Mouse (Mus musculus) liver, embryonic 13.5 days (tissue): ENCODE results near the gene Gm266. TPM values are rescaled to one million over a fixed set of nuclear protein-coding genes. Genes with fewer than 3 reads are reported as not detected.

Experiments
- ATAC-seq: fragments of 200-750 bp; cut with Nextera tagmentation; 2 replicates; pipeline ENCODE4 v1.8.0; 2017; ENCODE audit warnings: low read depth, mild to moderate bottlenecking, moderate number of reproducible peaks, moderate library complexity
- DNase-seq: peaks from one replicate; pipeline ENCODE4 v3.0.0; 2022
- H3K27ac ChIP-seq: fragments of 300-500 bp; sonication (generic); 2 replicates; pipeline ENCODE4 v1.5.1; 2015; ENCODE audit warnings: moderate library complexity, mild to moderate bottlenecking, inconsistent platforms
- H3K27me3 ChIP-seq: fragments of 300-500 bp; sonication (generic); 2 replicates; pipeline ENCODE4 v1.6.1; 2015; ENCODE audit warnings: mild to moderate bottlenecking, inconsistent platforms
- H3K36me3 ChIP-seq: fragments of 300-500 bp; sonication (generic); 2 replicates; pipeline ENCODE4 v1.6.1; 2015; ENCODE audit warnings: mild to moderate bottlenecking, inconsistent platforms
- H3K4me1 ChIP-seq: fragments of 300-500 bp; sonication (generic); replicated peaks from 2 replicates; pipeline ENCODE4 v1.6.1; 2015; ENCODE audit warnings: inconsistent platforms
- H3K4me2 ChIP-seq: fragments of 300-500 bp; sonication (generic); 2 replicates; pipeline ENCODE4 v1.6.1; 2015; ENCODE audit warnings: inconsistent platforms, mild to moderate bottlenecking, moderate library complexity
- H3K4me3 ChIP-seq: fragments of 300-500 bp; sonication (generic); replicated peaks from 2 replicates; pipeline ENCODE4 v1.5.1; 2015; ENCODE audit warnings: mild to moderate bottlenecking, inconsistent platforms
- H3K9ac ChIP-seq: fragments of 300-500 bp; sonication (generic); 2 replicates; pipeline ENCODE4 v1.6.1; 2015; ENCODE audit warnings: mild to moderate bottlenecking, inconsistent platforms
- H3K9me3 ChIP-seq: fragments of 300-500 bp; sonication (generic); replicated peaks from 2 replicates; pipeline ENCODE4 v1.6.1; 2016; ENCODE audit warnings: inconsistent platforms
- WGBS: fragments of 180-500 bp; shearing (Covaris S2); methylation state at CpG from one replicate; pipeline ENCODE4 v1.1.7; 2015; ENCODE audit not compliant: insufficient replicate concordance; 5-methylcytosine and 5-hydroxymethylcytosine counted together
- polyA plus RNA-seq: library from polyadenylated mRNA; unstranded; fragments of >200 nt; fragmentation: Nextera tagmentation; extraction: Ambion mirVana; gene quantifications from 2 replicates; pipeline ENCODE4 v1.2.1, GENCODE M21; 2015

Gm266 gene
- polyA plus RNA-seq, 1 experiment from 2014 or later = 1.0 TPM

DNA sequence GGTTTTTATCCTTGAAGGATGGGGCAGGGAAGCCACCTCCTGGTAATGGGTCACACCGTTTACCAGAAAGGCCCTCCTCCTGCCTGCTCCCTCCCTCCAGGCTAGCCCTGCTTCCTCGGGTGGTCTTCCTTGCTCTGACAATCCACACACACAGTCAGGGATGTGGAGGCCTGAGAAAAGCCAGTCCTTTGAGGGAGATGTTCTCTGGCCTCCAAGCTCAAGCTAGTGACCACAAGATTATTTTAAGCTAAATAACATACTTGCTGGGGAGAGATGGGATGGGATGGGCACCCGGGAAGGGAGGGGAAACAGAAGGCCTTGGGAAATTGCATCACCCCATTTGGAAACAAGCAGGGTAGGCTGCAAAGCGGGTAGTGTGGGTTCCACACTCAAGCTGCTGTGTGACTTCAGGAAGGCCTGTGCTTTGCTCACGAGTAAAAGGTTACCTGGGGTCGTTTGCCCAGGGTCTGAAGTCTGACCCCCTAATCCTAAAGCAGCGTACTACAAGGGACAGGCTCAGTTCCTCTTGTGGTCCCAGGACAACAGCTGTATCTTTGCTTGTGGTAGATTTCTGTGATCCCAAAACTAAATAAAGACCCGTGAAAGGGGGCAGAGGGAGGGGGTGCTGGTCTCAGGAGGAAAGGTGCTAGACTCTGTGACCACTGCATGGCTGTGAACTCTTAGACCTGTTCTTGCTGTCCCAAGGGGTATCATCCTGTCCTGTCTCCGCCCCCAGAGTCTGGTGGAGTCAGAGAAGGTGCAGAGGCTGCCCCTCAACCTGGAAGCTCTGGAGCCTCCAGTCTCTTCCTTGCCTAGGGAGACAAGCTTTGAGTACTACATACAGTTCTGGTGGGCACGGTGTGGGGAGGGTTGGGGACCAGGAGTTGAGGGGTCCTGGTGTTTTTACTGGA is 41.4 kb downstream of the Gm266 start:
- peak; percentile 1; the same call in 1 of the 2 replicates for ATAC-seq
- H3K4me2 ChIP-seq = peak overlapping the region; percentile 96
- peaks cover 52% of the 10 kb centered on the region for H3K36me3 ChIP-seq
- no peak for DNase-seq
- peak overlapping the region; percentile 100 for H3K27ac ChIP-seq
- peaks cover 82% of the 10 kb centered on the region for H3K4me1 ChIP-seq
- peaks cover 34% of the 10 kb centered on the region for H3K27me3 ChIP-seq
- 16% methylated on average over 10 of the region's 10 CpGs for WGBS
- peak overlapping the region; percentile 80 for H3K4me3 ChIP-seq
- H3K9ac ChIP-seq = peak overlapping the region; percentile 98
- no peaks in the 10 kb centered on the region for H3K9me3 ChIP-seq

DNA sequence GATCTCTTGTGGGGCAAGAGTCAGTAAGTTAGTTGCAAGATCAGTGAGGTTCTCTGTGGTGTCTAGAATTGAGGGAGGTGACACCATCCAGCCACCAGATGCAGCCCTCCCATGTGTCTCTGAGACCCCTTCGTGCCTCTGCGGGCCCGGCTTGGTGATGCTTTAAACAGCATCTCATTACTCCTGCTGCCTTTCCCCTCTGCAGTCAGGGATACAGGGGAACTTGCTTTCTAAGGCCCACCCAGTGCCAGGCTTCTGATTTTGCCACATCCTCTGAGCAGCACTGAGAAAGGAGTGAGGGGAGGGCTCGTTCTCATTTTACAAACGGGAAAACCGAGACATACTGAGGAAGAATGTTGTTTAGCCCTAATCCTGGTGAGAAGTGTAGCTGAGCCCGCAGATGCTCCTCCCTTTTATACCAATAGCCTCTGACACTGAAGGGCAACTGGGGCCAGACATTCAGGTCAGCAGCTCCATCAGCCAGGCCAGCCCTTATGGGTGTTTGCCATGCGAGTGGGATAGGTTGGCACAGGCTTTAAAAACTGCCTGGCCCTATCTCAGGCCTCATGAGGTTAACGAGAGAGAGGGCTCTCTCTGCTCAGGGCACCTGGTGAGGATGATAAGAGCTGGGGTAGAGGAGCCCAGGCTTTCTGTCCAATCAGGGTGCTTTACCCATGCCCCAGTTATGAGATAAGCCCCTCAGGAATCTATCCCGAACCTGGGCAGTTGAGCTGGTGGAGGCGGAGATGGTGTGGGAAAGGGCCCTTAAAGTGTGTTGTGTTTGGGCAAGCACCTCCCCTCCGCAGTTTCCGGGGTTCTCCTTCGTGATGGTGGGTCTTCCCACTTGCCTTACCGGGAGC is 42.4 kb downstream of the Gm266 start:
- Histone ChIP-seq H3K9me3 (no peaks in the 10 kb centered on the region), H3K4me2 (peak overlapping the region; percentile 96), H3K4me1 (peaks cover 83% of the 10 kb centered on the region), H3K27ac (peak overlapping the region; percentile 100), H3K27me3 (peaks cover 34% of the 10 kb centered on the region), H3K9ac (peak overlapping the region; percentile 98), H3K4me3 (peak overlapping the region; percentile 80), H3K36me3 (peaks cover 43% of the 10 kb centered on the region)
- WGBS = 8% methylated on average over 15 of the region's 15 CpGs
- DNase-seq (peak; percentile 91), ATAC-seq (peak; percentile 90)

DNA sequence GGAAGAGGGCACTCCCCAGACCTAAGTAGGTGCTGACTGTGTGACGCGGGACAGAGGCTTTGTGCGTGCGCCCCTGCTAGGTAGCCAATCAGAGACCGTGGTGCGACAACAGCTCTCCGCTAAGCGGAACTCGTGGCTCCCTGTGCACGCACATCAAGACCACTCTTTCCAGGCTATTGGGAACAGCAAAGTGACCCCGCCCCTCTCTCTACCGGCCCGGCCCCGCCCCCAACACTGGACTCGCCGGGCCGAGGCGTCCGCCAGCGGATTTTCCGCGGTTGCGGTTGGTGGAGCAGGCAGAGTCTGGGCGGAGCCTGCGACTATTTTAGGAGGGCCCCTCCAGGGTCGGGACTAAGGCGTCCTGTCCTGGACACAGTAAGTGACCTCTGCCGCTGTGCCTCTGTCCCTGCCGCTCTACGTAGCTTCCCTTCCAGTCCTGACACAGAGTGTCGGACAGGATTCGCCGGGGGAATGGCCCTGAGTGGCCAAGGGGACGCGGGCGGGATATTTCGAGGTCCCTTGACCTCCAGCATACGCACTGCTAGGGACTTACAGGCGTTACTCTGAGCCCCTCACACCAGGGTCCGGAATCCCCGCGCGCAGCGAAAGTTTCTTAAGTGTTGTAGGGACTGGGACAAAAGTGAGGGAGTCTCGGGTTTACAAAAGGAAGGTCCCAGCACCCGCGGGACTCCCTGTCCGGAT is 43.2 kb downstream of the Gm266 start, which contains the start of gene Tnfaip2:
Gene Tnfaip2, plus strand, starts transcription at position 161 of the 702 bp plus-strand sequence.
- Histone ChIP-seq H3K36me3 (peaks cover 35% of the 10 kb centered on the region), H3K27me3 (peaks cover 33% of the 10 kb centered on the region), H3K9ac (peak within 1 kb of the TSS; percentile 98), H3K9me3 (no peaks in the 10 kb centered on the region), H3K4me3 (peak within 1 kb of the TSS; percentile 80), H3K4me2 (peak within 1 kb of the TSS; percentile 96), H3K27ac (peak within 1 kb of the TSS; percentile 100), H3K4me1 (peaks cover 84% of the 10 kb centered on the region)
- ATAC-seq (peak; percentile 79), DNase-seq (peak; percentile 90)
- under 1% methylated on average over 48 of the region's 48 CpGs for WGBS

DNA sequence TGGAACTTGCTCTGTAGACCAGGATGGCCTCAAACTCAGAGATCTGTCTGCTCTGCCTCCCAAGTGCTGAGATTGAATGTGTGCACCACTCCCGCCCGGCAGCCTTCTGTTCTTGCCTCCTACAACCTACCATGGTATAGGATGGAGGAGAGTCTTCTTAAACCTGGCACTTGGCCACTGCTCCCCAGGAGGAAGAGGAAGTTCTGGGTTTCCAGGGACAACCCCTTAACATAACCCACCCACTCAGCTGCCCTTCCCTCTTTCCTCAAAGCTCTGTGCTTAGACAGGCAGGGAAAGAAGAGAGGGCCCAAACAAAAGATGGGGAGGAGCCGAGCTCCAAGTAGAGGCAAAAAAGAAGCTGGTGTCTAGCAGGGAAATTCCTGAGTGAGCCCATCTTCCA is 44.1 kb downstream of the Gm266 start:
- H3K9ac ChIP-seq = peak overlapping the region; percentile 98

DNA sequence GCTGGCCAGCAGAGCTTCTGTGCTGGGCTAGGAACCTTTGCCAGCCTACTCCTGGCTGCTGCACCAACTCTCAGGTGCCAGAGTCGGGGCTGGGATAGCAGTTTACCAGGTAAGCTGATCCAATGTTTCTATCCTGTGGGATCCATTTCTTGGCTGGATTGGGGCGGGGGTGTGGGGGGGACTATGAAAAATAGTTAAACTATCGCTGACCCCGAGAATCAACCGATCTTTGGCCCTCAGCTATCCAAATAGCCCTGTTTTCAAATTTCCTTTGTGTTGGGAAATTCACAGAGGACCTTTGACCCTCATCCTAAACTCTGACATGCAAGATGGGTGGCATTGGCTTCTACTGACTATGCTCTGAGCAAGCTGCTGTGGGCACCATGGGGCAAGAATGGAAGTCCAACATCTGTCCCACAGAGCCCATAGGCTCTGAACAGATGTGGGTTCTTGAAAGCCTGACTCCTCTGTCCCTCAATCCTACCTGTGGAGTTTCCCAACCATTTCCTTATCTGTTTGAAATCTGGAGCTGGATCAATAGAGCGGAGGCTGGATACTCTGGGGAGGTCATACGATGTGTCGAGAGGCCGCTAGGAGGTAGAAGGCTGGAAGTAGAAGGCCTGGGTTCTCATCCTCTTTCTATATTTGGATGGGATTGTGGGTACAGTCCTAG is 44.8 kb downstream of the Gm266 start:
- Histone ChIP-seq H3K9ac (no peak overlapping the region), H3K36me3 (peaks cover 19% of the 10 kb centered on the region), H3K27ac (peak overlapping the region; percentile 100), H3K4me1 (peaks cover 84% of the 10 kb centered on the region), H3K4me3 (no peak overlapping the region), H3K9me3 (no peaks in the 10 kb centered on the region), H3K4me2 (0 out of 2 replicates have a peak overlapping the region, but pooled peaks have one; percentile 96), H3K27me3 (peaks cover 16% of the 10 kb centered on the region)
- ATAC-seq (no peak), DNase-seq (no peak)
- 82% methylated on average over 9 of the region's 9 CpGs for WGBS

More for the DNA sequence above, 44.1 kb downstream of the Gm266 start:
- Histone ChIP-seq H3K9me3 (no peaks in the 10 kb centered on the region), H3K4me3 (peak overlapping the region; percentile 80; the same call in 1 of the 2 replicates), H3K27ac (peak overlapping the region; percentile 100), H3K4me2 (peak overlapping the region; percentile 96), H3K36me3 (peaks cover 26% of the 10 kb centered on the region), H3K4me1 (peaks cover 84% of the 10 kb centered on the region), H3K27me3 (peaks cover 23% of the 10 kb centered on the region)
- DNase-seq (no peak), ATAC-seq (no peak)
- WGBS = 57% methylated on average over 3 of the region's 3 CpGs

DNA sequence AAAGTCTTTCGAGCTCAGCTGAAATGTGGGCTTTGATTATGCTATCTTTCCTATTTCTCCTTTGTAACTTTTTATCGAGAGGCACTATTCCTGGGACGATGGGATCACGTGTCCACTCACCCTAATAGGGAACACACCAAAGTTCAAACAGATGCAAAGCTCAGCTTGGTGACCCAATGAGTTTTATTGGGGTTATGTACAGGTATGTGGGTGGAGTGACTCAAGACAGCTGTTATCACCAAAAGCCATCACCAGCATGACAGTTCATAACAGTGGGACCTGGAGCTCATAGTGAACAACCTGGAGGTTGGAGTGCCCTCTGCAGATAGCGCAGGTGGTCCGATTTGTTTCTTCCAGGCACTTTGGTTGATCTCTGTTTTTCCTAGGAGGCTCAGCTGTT is 46.8 kb downstream of the Gm266 start:
- H3K36me3 ChIP-seq = no peaks in the 10 kb centered on the region
- WGBS = 76% methylated on average over 6 of the region's 6 CpGs
- no peaks in the 10 kb centered on the region for H3K27me3 ChIP-seq
- H3K4me3 ChIP-seq = no peak overlapping the region
- ATAC-seq (no peak), DNase-seq (no peak)
- H3K9ac ChIP-seq = 0 out of 2 replicates have a peak overlapping the region, but pooled peaks have one; percentile 2
- H3K27ac ChIP-seq = peak overlapping the region; percentile 70
- H3K4me2 ChIP-seq = no peak overlapping the region
- H3K9me3 ChIP-seq = no peaks in the 10 kb centered on the region
- H3K4me1 ChIP-seq = peaks cover 84% of the 10 kb centered on the region

DNA sequence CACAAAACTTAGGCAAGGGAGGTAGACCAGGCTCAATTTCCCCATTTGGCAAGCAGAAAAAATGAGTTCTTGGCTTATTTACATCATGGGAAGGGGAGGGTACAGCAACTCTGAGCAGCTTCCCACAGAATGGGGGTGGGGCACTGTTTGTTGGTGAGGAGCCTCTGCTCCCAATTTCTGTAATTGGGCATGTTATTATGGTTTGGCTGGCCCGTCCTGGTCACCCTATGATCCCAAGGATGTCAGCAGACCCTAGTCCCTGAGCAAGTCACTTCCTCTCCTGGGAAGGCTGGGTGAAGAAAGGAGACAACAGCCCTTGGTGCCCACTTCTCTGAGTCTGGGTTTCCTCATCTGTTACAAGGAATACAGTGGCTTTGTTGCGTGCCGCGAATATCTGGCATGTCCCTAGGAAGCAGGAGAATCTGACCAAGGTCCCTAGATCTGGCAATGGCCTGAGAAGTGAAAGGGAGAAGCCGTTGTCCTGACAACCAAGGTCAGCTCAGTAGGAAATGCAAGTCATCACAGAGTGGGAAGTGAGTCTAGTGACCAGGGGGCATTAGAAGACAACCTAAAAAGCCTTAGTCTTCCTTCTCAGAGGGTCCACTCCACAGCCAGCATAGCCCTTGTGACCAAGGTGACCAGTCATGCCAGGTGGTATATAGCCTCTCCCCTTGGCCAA is 48.3 kb downstream of the Gm266 start:
- no peak for DNase-seq
- Histone ChIP-seq H3K4me3 (no peak overlapping the region), H3K9ac (0 out of 2 replicates have a peak overlapping the region, but pooled peaks have one; percentile 1), H3K36me3 (no peaks in the 10 kb centered on the region), H3K4me1 (peaks cover 93% of the 10 kb centered on the region), H3K9me3 (no peaks in the 10 kb centered on the region), H3K4me2 (no peak overlapping the region), H3K27me3 (no peaks in the 10 kb centered on the region), H3K27ac (peak overlapping the region; percentile 70)
- no peak for ATAC-seq
- WGBS = 26% methylated on average over 5 of the region's 5 CpGs

DNA sequence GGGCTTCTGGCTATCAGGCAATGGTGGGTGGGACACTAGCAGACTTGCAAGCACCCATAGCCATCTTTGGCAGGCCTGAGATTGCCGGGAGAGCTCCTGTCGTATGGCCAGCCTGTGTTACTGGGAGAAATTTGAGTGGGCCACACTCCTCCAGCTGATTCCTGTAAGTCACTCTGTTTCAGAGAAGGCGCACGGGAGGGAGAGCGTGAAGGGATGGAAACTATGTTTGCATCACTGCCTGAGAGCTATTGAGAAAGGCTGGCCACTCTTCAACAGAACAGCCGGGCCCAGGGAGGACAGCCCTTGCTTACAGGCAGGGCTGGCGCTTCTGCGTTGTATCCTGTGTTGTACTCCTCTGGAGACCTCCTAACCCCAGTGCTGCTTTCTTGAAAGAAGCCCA is 49.0 kb downstream of the Gm266 start:
- no peaks in the 10 kb centered on the region for H3K9me3 ChIP-seq
- DNase-seq (no peak), ATAC-seq (no peak)
- no peak overlapping the region for H3K4me2 ChIP-seq
- H3K27ac ChIP-seq = peak overlapping the region; percentile 70
- no peaks in the 10 kb centered on the region for H3K36me3 ChIP-seq
- H3K4me3 ChIP-seq = no peak overlapping the region
- 0 out of 2 replicates have a peak overlapping the region, but pooled peaks have one; percentile 44 for H3K9ac ChIP-seq
- peaks cover 3% of the 10 kb centered on the region; the same call in 1 of the 2 replicates for H3K27me3 ChIP-seq
- H3K4me1 ChIP-seq = peaks cover 94% of the 10 kb centered on the region
- WGBS = 63% methylated on average over 8 of the region's 8 CpGs

DNA sequence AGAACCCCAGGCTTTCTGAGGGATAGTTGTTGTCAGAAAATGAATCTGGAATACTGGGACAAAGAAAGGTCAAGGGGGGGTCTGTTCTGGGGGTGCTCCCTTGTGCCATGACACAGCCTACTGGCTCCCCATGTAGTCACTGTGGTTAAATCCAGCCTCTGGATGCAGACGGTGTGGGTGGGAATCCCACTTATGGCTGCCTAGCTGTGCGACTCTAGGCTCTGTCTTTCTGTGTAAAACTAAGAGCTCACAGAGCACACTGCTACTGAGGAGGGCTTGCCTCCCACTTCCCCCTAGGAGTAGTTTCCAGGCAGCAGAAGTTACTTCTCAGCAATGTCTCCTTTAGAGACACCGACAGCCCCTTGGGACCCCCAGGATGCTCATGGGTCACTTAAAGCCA is 49.5 kb downstream of the Gm266 start:
- ATAC-seq = no peak
- Histone ChIP-seq H3K27ac (peak overlapping the region; percentile 70), H3K9ac (peak overlapping the region; percentile 44; the same call in 1 of the 2 replicates)

More for the DNA sequence above, 49.5 kb downstream of the Gm266 start:
- no peak for DNase-seq
- Histone ChIP-seq H3K4me1 (peaks cover 94% of the 10 kb centered on the region), H3K9me3 (no peaks in the 10 kb centered on the region), H3K4me3 (no peak overlapping the region), H3K4me2 (no peak overlapping the region), H3K36me3 (no peaks in the 10 kb centered on the region), H3K27me3 (peaks cover 6% of the 10 kb centered on the region; the same call in 1 of the 2 replicates)
- WGBS = 75% methylated on average over 3 of the region's 3 CpGs
